Mouse (Mus musculus) brown adipose tissue, adult 24 weeks (tissue): Measurements from ENCODE around the gene Gm17677. TPM values are rescaled to one million over a fixed set of nuclear protein-coding genes. Genes with fewer than 3 reads are reported as not detected.

ENCODE experiments used
- H3K27ac ChIP-seq: fragments of 200-500 bp; replicated peaks from 2 replicates; pipeline ENCODE4 v1.5.1; 2012; ENCODE audit warnings: low read depth, mild to moderate bottlenecking, low read length
- H3K4me1 ChIP-seq: fragments of 200-500 bp; 2 replicates; pipeline ENCODE4 v1.6.1; 2012; ENCODE audit warnings: low read length, mixed read lengths; ENCODE audit not compliant: control insufficient read depth, insufficient read depth, insufficient read length
- H3K4me3 ChIP-seq: fragments of 200-500 bp; 2 replicates; pipeline ENCODE4 v1.5.1; 2012; ENCODE audit warnings: low read depth, mild to moderate bottlenecking, low read length, moderate library complexity; ENCODE audit not compliant: insufficient read depth
- polyA plus RNA-seq: library from polyadenylated mRNA; stranded (reverse); fragments of >200 nt; gene quantifications from 2 replicates; pipeline ENCODE4 v1.2.4, GENCODE M21; 2012; ENCODE audit not compliant: missing spikeins, insufficient read depth, insufficient read length

Gm17677 gene
- not detected in 2 replicates for polyA plus RNA-seq

DNA sequence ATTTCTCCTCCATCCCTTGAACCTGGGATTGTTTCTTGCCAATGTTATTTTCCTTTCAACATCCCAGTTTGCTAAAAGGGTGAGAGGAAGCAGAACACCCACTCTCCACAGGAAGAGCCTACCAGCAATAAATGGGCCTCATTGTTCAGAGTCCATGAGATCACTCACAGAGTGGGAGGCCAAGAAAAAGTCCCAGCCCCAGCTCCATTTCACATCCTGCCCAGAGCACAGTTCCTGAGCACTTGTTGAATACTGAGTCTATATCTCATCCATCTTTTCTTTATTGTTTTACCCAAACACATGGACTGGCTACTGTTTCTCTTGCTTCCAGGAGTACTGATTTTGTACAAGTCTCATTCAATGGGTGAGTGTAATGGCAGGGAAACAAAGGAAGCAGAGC lies at the start of gene Gm17677:
Gm17677 (plus strand) TSS at position 301 of the 400 bp plus-strand sequence.
- Histone ChIP-seq H3K4me3 (no peak within 1 kb of the TSS), H3K27ac (no peak within 1 kb of the TSS), H3K4me1 (no peaks in the 10 kb centered on the region)

DNA sequence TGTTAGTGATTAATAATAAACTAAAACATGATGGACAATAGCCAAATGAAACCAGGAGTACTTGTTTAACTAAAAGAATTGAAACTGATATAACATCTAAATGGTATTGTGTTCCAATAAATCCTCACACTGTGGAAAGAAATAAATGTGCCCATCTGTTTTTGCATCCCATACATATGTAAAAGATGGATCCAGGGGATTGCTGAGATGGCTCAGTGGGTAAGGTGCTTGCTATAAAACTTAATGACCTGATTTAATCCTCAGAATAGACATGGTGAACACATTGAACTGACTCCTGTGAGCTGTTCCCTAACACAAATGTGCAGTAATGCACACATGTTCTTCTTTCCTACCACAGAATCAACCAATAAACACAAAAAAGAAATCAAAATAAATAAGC lies 48.9 kb upstream of the Gm17677 start:
- H3K4me3 ChIP-seq, result no peak overlapping the region
- no peak overlapping the region for H3K27ac ChIP-seq
- no peaks in the 10 kb centered on the region for H3K4me1 ChIP-seq

DNA sequence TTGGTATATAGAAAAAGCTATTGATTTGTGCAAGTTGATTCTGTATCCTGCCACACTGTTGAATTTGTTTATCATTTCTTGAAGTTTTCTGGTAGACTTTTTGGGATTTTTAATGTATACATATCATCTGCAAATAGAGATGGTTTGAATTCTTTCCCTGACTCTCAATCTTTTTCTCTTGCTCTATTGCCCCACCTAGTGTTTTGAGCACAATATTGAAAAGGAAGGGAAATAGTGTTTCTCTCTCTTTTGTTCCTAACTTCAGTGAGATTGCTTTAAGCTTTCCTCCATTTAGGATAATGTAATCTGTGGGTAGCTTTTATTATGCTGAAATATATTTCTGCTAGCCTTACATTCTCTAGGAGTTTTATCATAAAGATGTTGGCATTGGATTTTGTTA lies 33.6 kb upstream of the Gm17677 start:
- Histone ChIP-seq H3K27ac (no peak overlapping the region), H3K4me3 (no peak overlapping the region), H3K4me1 (no peaks in the 10 kb centered on the region)

GRCm38 (mm10) chr9:35756843-35757242 lies 16.0 kb downstream of the Gm17677 start:
- H3K4me1 ChIP-seq, result no peaks in the 10 kb centered on the region
- no peak overlapping the region for H3K4me3 ChIP-seq
- H3K27ac ChIP-seq, result no peak overlapping the region

GRCm38 (mm10) chr9:35778009-35778408 lies 37.2 kb downstream of the Gm17677 start, which contains the start of gene Gm17727:
Gene Gm17727 (minus strand): TSS chr9:35778109.
- no peak within 1 kb of the TSS for H3K4me3 ChIP-seq
- H3K4me1 ChIP-seq, result no peaks in the 10 kb centered on the region
- H3K27ac ChIP-seq, result no peak within 1 kb of the TSS

DNA sequence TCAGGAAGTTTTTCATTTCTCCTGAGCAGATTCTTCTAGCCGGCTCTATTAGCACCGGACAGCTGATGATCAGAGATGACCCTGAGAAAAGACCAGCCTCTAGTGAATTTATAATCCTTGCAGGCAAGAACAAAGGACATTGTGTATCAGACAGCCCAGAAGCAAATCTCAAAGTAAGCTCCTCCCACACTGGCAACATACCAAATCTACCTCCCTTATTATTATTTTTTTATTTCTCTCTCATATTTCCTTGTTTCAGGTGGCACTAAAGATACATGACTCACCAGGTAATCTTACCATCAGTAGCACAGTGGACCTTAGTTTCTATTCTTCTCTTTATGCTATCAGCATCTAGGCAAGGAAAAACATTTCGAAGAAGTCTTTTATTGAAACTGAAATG lies 49.2 kb downstream of the Gm17677 start, which contains the start of the genes Gm27235 and D730048I06Rik:
Gm27235 (minus strand) TSS at position 101 of the 400 bp plus-strand sequence.
D730048I06Rik (minus strand) TSS at position 112 of the 400 bp plus-strand sequence.
- no peak within 1 kb of the TSS for H3K27ac ChIP-seq
- no peak within 1 kb of the TSS for H3K4me3 ChIP-seq
- no peaks in the 10 kb centered on the region for H3K4me1 ChIP-seq

Other genes with a start within 250 kb of the Gm17677 start
- not detected in 2 replicates for gene Gm1113, start 222.8 kb upstream of the Gm17677 start, polyA plus RNA-seq
- not detected in 2 replicates for gene Ddx25, start 182.5 kb upstream of the Gm17677 start, polyA plus RNA-seq
- 4.4 and 7.6 TPM in 2 replicates for gene Pus3, start 182.5 kb upstream of the Gm17677 start, polyA plus RNA-seq
- not detected in 2 replicates for gene Pate2, start 170.8 kb upstream of the Gm17677 start, polyA plus RNA-seq
- gene Hyls1, start 170.7 kb upstream of the Gm17677 start, polyA plus RNA-seq, result 2.0 and 6.2 TPM in 2 replicates
- not detected in 2 replicates for gene Pate4, start 129.1 kb upstream of the Gm17677 start, polyA plus RNA-seq
- gene Pate3, start 92.8 kb upstream of the Gm17677 start, polyA plus RNA-seq, result not detected in 2 replicates
- gene Pate1, start 53.7 kb upstream of the Gm17677 start, polyA plus RNA-seq, result not detected in 2 replicates
- gene Gm17727, start 37.1 kb downstream of the Gm17677 start, polyA plus RNA-seq, result not detected in 2 replicates
- not detected in 2 replicates for gene Gm27235, start 49.1 kb downstream of the Gm17677 start, polyA plus RNA-seq
- gene D730048I06Rik, start 49.1 kb downstream of the Gm17677 start, polyA plus RNA-seq, result not detected in 2 replicates
- gene 9230110F15Rik, start 103.1 kb downstream of the Gm17677 start, polyA plus RNA-seq, result not detected in 2 replicates
- not detected in 2 replicates for gene 9230113P08Rik, start 167.4 kb downstream of the Gm17677 start, polyA plus RNA-seq